Mouse (Mus musculus) monocyte, adult 2 months (primary cell): ENCODE measurements around the gene Usp6nl.

Experiments used
- DNase-seq, 2 experiments: peaks; one replicate each; pipeline ENCODE4 v3.0.0; 2022; ENCODE audit warnings: low spot score in 2 of 2, low read depth in 1 of 2

Gene Usp6nl

GRCm38 (mm10) chr2:6407711-6408110 is 85.2 kb downstream of the Usp6nl start:
- no peak for DNase-seq

GRCm38 (mm10) chr2:6412645-6413044 is 90.2 kb downstream of the Usp6nl start:
- DNase-seq = no peak

- no peak for DNase-seq
Observed at GRCm38 (mm10) chr2:6413723-6414122, 91.3 kb downstream of the Usp6nl start.

- no peak for DNase-seq
Observed at GRCm38 (mm10) chr2:6414400-6414799, 91.9 kb downstream of the Usp6nl start.

- DNase-seq = no peak
Observed at GRCm38 (mm10) chr2:6417158-6417557, 94.7 kb downstream of the Usp6nl start.

GRCm38 (mm10) chr2:6423661-6424550 is 101.4 kb downstream of the Usp6nl start:
- DNase-seq = no peak

GRCm38 (mm10) chr2:6424851-6425250 is 102.4 kb downstream of the Usp6nl start:
- no peak for DNase-seq

GRCm38 (mm10) chr2:6436085-6436950 is 113.9 kb downstream of the Usp6nl start:
- no peak for DNase-seq

- DNase-seq = no peak
Observed at GRCm38 (mm10) chr2:6441688-6442087, 119.2 kb downstream of the Usp6nl start.

- DNase-seq = peak; percentile 16 to 20
Observed at GRCm38 (mm10) chr2:6442302-6442701, 119.8 kb downstream of the Usp6nl start.

- DNase-seq = no peak
Observed at GRCm38 (mm10) chr2:6444015-6444414, 121.5 kb downstream of the Usp6nl start.

- DNase-seq = no peak
Observed at GRCm38 (mm10) chr2:6444723-6445169, 122.3 kb downstream of the Usp6nl start.

GRCm38 (mm10) chr2:6445858-6446257 is 123.4 kb downstream of the Usp6nl start:
- no peak for DNase-seq

- no peak for DNase-seq
Observed at GRCm38 (mm10) chr2:6448880-6449279, 126.4 kb downstream of the Usp6nl start.

GRCm38 (mm10) chr2:6449656-6450055 is 127.2 kb downstream of the Usp6nl start:
- DNase-seq = no peak

GRCm38 (mm10) chr2:6450544-6450943 is 128.1 kb downstream of the Usp6nl start:
- DNase-seq = no peak

- no peak for DNase-seq
Observed at GRCm38 (mm10) chr2:6454941-6455516, 132.6 kb downstream of the Usp6nl start.

GRCm38 (mm10) chr2:6459282-6460047 is 137.0 kb downstream of the Usp6nl start:
- DNase-seq = peak; percentile 47 to 50

GRCm38 (mm10) chr2:6462306-6462705 is 139.8 kb downstream of the Usp6nl start:
- no peak for DNase-seq

- DNase-seq = no peak
Observed at GRCm38 (mm10) chr2:6463772-6464661, 141.6 kb downstream of the Usp6nl start.
